Mouse (Mus musculus): ENCODE data around the gene Tcf15. TPM values are rescaled to one million over a fixed set of nuclear protein-coding genes. Genes with fewer than 3 reads are reported as not detected.

Tcf15 gene
- polyA plus RNA-seq, 1 experiment, result 2.8 TPM

DNA sequence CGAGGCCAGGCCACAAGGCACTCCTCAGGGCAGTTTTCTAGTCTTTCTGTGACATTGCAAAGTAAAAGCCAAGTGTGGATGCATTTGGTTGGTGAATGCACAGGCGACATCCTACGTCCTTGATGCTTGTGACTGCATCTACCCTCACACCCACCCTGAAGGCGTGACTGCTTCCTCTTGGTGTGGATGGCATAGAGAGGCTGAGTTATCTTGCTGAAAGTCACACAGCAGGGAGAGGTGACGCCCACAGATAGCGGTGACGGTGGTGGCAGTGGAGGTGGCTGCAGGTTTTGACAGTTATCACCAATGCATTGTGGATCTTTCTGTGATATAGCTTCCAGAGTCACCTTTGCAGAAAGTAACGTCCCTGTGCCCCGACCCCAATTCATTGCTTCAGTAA lies 20.5 kb upstream of the Tcf15 start:
- DNase-seq (ENCODE audit: low spot score), result no peak

GRCm38 (mm10) chr2:152128597-152128996 lies 14.8 kb upstream of the Tcf15 start:
- DNase-seq (ENCODE audit: low spot score), result no peak

GRCm38 (mm10) chr2:152129778-152130177 lies 13.6 kb upstream of the Tcf15 start:
- no peak for DNase-seq (ENCODE audit: low spot score)

GRCm38 (mm10) chr2:152132016-152132415 lies 11.3 kb upstream of the Tcf15 start:
- no peak for DNase-seq (ENCODE audit: low spot score)

- DNase-seq (ENCODE audit: low spot score), result no peak
These were observed 10.7 kb upstream of the Tcf15 start for GRCm38 (mm10) chr2:152132691-152133090.

GRCm38 (mm10) chr2:152139191-152139987 lies 4.0 kb upstream of the Tcf15 start:
- DNase-seq (ENCODE audit: low spot score), result no peak

DNA sequence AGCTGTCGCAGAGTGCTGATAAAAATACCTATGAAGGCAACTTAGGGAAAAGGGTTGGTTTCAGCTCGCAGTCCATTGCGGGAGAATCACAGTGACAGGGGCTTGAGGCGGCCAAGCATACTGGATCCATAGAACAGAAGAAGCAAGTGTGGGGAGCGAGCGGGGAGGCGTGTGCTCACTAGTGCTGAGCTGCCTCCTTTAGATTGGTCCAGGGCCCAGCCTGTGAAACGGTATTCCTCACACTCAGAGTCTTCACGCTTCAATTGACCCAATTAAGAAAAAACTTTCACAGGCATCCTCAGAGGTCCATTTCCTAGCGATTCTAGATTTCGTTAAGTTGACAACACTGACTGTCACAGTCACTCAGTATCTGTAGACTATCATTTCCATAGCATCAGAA lies 2.4 kb upstream of the Tcf15 start:
- DNase-seq (ENCODE audit: low spot score), result no peak

DNA sequence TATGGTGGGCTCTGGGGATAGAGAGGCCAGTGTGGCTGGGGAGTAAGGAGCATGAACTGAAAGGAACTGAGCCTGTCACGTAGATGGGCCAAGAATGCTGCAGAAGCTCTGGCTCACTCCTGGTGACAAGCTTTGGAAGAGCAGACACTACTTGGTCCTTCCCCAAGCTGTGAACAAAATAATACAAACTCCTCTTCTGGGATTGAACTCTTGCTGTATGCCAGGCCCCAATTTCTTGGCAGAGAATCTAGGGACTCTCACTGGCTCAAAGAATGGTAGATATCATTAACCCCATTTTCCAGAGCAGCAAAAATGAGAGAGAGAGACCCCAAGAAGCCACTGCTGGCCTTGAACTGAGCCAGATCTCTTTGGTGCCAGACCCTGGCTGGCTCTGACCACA lies 1.9 kb upstream of the Tcf15 start:
- DNase-seq (ENCODE audit: low spot score), result no peak

DNA sequence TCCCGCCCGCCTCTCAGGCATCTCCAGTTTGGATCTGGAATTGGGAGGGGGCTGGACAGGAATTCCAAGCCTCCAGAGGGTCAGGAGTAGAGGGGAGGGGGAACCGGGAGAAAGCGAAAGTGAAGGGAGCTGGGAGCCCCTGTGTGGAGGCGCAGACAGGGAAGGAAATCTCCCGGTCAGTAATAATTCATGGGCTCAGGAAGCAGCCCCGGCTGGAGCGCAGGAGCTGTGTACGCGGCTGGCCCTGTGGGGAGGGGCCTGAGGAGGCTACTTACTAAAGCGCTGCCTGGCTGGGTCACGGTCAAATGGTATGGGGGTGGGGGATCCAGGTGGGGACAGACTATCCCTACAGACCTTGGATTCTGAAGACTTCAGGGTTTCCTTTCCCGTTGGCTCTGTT lies 1.3 kb upstream of the Tcf15 start:
- no peak for DNase-seq (ENCODE audit: low spot score)

DNA sequence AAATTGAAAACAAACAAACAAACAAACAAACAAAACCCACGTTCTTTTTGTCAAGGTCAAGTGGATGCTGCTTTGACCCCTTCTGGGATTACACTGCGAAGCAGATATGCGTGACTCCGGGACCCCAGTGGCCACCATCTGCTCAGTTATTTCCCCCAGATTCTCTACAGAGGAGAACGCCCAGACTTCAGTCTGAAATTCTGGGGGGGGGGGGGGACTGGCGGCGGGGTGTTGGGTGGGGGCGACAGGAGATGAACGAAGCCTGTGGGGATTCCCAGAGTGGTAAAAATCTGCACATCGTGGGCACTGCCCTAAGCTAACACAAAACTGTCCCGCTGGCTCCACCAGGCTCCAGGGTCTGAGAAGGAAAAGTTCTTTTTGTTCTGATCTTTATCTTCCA lies 790 bp upstream of the Tcf15 start:
- DNase-seq (ENCODE audit: low spot score), result no peak

GRCm38 (mm10) chr2:152144158-152144450 lies 743 bp downstream of the Tcf15 start:
- no peak for DNase-seq (ENCODE audit: low spot score)

DNA sequence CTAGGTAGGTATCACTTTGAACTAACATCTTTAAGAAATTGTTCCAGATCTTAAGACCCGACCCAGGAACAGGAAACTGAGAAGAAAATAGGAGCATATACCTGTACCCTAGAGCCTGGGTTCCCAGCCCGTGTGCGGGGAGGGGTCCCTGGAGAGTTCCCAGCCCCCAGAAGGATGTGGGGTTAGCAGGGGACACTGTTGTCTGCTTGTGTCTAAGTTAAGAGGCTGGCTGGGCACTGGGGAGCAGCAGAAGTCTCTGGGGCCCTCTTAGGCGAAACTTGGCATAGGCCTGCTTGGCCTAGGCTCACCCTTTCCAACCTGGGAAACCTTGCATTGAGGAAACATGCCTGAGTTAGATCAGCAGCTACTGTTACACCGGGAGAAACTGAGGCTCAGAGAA lies 1.1 kb downstream of the Tcf15 start:
- DNase-seq (ENCODE audit: low spot score), result no peak

DNA sequence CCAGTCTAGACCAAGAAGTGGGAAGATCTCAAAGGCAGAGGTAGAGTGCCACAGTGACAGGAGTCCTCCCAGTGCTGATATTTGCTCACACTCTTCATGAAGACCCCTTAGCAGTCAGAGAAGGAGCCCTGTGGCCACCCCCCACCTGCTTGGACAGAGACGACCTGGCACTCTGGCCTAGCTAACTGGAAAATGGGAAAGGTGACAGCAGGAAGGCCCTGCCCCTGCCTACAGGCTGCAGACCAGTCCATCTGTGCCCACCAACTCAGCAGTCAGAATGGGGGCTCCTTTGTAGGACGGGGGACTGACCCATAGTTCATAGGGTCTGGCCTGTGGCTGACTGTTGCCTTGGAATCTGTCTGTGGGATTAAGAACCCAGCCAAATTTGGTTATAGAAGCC lies 2.4 kb downstream of the Tcf15 start:
- DNase-seq (ENCODE audit: low spot score), result no peak

DNA sequence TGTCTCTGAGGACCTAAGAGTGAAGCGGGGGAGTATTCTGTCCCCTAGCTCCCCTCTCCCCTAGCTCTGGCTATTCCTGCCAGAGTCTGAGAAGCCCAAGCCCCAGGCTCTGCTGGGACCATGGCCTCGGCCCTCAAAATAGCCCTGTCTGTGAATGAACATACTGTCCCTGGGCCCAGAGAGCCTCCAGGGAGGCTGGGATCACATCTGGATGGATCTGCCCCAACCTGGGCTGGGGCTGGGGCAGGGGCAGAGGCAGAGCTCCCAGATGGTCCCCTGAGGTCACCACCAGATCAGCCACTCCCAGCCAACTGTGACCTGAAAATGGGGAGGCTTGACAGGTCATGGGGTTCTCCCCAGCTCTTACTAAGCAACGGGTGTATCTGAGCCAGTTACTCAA lies 3.7 kb downstream of the Tcf15 start:
- DNase-seq (ENCODE audit: low spot score), result no peak

- DNase-seq (ENCODE audit: low spot score), result no peak
These were observed 5.3 kb downstream of the Tcf15 start for GRCm38 (mm10) chr2:152148675-152149074.

DNA sequence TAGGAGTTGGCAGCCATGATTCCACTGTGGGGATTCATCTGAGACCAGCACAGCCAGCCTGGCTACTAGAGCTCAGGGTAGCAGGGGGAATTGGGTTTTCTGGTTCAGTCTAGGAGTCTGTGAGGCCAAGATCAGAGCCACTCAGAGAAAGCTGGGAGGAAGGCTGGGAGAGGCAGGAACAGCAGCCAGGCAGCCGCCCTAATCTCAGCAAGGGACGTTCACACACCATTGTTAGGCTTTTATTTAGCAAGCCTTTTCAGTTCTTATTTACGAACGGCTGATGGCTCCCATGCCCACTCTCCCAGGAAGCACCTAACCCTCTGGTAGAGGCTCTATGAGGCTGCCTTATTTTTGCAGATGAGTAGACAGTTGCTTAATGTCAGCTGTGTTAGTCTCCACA lies 6.5 kb downstream of the Tcf15 start:
- no peak for DNase-seq (ENCODE audit: low spot score)

DNA sequence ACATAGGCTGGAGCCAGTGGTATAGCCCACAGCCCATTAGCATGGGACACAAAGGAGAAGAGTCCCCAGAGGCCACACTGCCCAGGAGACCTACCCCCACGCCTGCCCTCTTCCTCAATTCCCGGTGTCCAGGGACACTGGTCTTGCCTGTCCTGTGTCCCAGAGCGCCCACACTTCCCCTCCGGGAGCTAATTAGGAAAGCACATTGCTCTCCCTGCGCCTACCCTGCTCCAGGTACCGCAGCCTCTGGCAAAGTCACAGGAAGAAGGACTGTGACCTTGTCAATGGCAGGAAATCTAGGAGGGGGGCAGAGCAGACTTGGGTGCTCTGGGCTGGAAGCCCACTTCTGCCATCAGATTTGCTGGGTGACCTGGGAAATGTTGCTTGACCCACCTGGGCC lies 7.0 kb downstream of the Tcf15 start:
- no peak for DNase-seq (ENCODE audit: low spot score)

DNA sequence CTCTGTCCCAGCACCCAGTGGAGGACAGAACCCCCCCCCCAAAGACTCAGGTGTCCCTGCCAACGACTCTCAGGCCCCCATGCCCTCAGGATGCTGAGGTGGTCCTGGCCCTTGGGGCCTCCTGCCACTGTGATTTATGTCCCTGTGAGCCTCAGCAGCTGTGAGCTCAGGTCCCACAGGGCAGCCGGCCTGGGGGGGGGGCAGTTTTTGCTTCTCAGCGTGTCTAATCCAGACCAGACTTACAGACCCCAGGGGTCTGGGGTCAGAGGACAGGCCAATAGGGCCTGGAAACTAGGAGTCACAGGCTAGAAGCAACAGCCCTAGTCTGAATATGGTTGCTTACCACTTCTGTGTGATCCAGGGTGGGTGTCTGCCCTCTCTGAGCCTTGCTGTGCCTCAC lies 10.0 kb downstream of the Tcf15 start:
- DNase-seq (ENCODE audit: low spot score), result no peak

- no peak for DNase-seq (ENCODE audit: low spot score)
These were observed 12.2 kb downstream of the Tcf15 start for GRCm38 (mm10) chr2:152155414-152156208.

DNA sequence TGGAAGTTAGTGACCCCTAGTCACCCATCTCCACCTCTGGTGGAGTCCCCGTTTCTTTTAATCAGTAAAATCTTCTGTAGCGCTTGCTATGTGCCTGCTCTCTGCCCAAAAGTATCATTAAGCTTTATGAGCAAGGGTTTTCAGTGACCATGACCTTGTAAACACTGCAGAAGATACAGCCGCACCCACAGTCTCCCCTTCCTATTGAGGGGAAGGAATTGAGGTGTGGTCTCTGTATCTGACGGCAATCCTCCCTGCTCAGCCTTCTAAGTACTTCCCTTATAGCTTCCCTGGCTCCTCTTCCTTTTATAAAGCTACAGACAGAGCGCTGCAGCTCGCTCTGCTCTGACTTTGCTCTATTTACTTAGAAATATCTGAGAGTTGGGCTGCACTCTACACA lies 13.1 kb downstream of the Tcf15 start:
- no peak for DNase-seq (ENCODE audit: low spot score)

GRCm38 (mm10) chr2:152159487-152159886 lies 16.1 kb downstream of the Tcf15 start:
- DNase-seq (ENCODE audit: low spot score), result no peak

- DNase-seq (ENCODE audit: low spot score), result no peak
These were observed 22.9 kb downstream of the Tcf15 start for GRCm38 (mm10) chr2:152166257-152166656.

GRCm38 (mm10) chr2:152167851-152168290 lies 24.5 kb downstream of the Tcf15 start:
- DNase-seq (ENCODE audit: low spot score), result no peak

Measured in urinary bladder, adult 2 months (tissue).